Mouse (Mus musculus): ENCODE data around the gene Olfr1371.

DNA sequence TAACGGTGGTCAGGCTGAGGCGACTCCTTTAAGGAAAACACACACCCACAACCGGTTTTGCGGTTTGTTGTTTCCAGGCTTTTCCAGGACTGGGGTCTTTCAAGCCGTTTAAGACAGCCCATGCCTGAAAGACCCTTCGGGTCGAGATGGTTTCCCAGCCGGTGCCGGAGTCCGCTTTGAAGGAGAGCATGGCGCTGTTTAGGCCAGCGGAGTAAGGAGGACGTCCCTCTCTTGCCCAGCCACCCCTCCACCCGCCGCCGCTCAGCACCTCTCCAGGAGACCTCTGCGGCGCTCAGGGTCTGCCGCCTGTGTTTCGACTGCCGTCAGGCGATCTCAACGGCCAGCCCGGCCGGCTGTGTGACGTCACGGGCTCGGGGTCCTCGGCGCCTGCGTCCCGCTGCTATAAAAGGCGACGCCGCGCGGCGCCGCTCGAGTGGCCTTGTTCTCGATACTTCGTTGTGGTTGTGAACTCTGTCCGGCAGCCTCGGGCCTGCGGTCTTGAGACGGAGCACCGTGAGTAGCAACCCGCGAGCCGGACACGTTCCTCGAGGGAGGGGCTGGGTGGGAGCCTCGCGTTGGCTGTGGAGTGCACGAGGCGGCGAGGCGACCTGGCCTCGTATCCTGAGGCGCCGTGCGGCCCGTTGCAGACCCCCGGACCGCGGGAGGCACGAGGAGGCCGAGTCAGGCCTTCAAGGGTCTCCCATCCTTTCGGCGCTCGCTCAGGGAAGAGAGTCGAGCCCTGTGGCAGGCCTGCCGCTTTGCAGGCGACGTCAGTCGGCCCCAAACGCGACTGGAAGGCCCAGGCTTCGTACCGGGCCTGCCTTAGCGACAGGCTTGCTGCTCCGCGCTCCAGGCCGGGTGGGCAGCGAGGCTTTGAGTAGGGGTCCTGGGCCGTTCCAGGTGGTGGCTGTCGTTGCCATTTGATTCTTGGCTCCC is 18.1 kb upstream of the Olfr1371 start, which contains the start of gene Skp1a:
- TF ChIP-seq CTCF (IDR thresholded peaks at IDR 0.05; ENCODE audit: extremely low read depth, insufficient read length, insufficient replicate concordance, low read depth, low read length) (no peak), POLR2A (IDR thresholded peaks at IDR 0.05; ENCODE audit: low read depth, low read length) (peak; percentile 99)
